Mouse (Mus musculus) Muller cell, postnatal 12 days (primary cell): ENCODE data around the gene Pdzrn3.

Source experiments
- DNase-seq: peaks from one replicate; pipeline ENCODE4 v3.0.0-alpha.2; 2015; ENCODE audit errors: inconsistent ontology term

Pdzrn3 gene

DNA sequence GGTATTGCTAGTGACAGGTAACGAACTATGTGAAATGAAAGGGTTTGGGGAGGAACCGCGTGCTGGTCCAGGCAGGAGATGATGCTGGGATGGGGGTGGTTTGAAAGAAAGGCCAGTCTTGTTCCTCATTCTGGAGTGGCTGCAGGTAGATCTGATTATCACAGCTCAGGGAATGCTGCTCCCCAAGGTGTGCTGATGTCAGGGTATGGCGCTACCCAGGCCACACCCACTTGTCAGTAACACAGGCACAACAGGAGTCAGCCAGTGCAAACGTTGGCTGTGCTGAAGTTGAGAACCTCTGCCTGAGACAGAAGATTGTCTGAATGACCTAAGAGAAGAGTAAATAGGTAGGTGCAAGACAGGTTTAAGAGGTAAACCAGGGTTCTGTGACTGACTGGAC, 4.7 kb downstream of the Pdzrn3 start:
- no peak for DNase-seq

DNA sequence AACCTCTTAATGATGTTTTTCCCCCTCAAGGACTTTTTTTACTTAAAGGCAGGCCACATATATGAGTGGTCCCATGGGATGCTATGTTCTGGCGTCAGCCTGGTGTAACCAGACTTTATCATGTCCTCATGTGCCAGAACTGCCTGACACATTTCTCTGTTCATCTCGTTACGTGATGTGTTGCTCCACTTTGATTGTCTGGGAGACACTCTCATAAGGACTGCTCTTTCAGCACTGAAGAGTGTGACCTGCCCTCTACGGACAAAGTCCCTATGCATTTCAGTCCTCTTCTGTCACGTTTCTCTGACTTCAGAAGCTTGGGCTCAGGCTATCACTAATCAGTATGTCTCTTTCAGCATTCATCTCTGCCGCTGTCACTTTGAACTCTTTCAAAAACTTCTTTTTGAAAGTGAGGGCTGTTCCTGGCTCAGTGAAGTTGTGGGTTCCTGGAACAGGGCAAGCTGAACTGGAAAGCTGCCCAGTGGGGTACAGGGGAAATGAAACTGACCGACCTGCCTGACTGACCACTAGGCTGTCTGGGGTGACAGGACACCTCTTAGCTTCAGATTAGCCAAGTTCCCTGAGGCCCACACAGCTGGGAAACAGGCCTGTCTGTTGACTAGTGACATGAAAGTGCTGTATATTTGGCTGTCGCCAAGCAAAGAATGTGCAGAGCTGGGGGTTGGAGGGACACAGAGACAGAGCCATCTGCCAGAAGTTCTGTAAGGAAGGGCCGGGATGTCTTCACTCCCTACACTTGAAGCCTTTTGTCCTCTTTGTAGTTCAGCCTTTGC, 10.7 kb downstream of the Pdzrn3 start:
- peak; percentile 51 for DNase-seq

DNA sequence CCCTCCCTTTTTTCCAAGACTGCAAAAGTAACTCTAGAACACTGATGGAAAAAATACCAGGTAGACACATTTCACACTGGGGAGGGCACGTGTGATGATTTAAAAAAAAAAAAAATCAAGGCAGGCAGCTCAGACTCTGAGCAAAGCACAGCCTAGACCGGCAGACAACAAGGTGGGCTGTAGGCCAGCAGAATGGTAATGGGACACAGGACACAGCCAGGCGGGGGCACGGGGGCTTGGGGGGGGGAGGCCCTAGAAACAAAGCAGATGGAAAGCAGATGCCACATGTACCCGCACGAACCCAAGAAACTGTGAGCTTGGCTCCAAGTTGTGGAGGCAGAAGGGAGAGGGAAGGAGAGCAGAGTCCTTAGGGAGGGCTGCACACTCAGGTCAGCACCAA, 11.9 kb downstream of the Pdzrn3 start:
- no peak for DNase-seq

DNA sequence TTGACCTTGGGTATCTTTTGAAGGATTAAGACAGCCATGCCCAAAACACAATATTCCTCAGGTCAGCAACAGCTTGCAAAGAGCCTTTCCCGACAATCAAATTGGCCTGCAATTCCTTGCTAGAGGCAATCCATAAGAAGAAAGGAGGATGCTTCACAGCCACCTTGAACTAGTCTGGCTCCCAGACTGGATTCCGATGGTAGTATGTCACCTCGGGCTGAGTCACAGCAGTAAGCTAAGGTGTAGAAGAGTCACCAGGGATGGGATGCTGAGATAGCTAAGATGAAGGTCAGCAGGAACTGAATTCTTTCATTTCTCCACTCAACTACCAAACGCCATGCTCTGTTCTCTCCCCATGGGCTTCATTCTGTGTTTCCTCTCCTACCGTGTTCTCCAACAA, 13.8 kb downstream of the Pdzrn3 start:
- no peak for DNase-seq

DNA sequence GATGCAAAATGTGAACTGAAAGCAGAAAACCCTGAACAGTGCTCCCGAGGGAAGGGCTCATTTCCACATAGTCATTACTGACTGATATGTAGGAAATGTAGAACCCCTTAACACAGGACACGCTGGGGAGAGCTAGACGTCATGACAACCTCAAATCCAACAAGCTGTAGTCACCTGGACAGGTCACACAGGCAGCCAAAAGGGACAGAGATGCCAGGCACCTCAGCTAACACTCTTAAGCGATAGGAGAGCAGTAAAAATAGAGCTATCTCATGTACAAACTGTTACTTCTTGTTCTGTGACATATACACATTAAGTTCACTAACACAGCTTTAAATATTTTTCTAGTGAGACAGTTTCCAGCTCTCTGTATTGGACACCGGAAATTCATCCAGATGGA, 15.0 kb downstream of the Pdzrn3 start:
- DNase-seq, result no peak

DNA sequence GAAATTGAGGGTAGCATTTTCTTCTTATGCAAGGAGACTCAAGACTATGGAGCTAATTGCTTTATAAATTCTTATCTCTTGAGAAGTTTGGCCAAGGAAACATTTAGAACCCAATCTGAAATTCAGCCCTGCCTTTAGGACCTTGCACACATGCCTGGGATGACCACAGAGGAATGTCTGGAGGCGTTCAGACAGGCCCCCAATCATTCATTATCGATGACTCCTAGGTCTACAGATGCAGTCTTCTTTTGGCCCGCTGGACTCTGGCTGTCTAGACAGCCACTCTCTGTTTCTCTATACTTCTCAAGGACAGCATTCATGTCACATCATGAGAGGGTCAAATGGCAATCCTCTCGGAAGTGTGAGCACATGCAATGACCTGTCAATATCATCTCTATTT, 15.4 kb downstream of the Pdzrn3 start:
- DNase-seq, result peak; percentile 76

DNA sequence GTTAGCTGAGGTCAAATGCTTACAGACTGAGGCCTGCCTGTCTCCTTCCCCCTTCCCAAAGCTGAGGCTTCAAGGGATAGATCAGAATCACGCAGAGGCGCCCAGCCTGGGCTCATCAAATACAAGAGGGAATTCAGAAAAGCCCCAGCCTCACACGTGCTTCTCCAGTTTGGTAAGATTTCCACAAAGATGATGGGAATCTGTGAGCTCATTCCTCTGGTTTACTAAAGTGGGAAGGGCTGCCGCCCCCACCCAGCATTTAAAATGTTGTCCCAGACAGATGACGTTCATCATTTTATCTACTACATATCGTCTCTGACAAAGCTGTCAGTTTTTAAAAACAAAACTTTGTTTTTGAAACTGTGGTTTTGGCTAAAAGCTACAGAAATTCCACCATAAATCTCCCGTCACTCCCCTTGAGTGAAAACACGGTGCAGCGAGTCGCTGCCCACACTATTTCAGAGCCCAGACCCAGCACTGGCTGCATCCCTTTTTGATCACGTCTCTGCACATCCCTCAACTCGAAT, 17.4 kb downstream of the Pdzrn3 start:
- peak; percentile 68 for DNase-seq

DNA sequence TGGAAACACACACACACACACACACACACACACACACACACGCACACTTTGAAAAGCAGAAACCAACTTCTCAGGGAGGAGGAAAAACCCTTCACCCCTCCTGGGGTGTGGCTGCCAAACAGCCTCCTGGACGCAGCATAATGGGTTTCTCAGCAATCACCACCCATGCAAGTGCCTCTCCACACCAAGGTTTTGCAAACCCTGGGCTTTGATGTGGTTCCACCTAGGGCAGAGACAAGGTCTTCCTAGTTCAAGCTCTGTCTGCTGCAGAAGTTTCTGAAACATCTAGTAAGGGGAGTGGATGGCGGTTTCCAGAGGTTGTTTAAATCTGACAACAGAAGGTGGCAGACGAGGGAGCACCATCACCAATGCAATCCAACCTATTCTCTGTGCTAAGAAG, 18.1 kb downstream of the Pdzrn3 start:
- no peak for DNase-seq

DNA sequence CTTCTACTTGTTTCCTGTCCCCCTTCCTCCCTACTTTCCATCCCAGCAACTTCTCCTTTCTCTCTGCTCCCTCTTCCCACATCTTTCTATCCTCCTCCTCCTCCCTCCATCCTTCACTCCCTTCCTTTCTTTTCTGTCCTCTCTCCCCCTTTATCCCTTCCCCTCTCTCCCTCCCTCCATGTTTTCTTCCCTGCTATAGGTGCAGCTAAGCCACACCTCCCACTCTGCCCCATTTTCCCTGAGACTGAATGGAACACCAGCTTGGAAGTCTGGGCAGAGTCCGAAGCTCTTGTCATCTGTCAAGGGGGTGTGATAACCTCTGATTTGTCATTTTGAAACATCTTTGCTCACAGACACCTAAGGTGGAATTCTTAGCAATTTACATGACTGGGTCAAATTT, 22.8 kb downstream of the Pdzrn3 start:
- no peak for DNase-seq

DNA sequence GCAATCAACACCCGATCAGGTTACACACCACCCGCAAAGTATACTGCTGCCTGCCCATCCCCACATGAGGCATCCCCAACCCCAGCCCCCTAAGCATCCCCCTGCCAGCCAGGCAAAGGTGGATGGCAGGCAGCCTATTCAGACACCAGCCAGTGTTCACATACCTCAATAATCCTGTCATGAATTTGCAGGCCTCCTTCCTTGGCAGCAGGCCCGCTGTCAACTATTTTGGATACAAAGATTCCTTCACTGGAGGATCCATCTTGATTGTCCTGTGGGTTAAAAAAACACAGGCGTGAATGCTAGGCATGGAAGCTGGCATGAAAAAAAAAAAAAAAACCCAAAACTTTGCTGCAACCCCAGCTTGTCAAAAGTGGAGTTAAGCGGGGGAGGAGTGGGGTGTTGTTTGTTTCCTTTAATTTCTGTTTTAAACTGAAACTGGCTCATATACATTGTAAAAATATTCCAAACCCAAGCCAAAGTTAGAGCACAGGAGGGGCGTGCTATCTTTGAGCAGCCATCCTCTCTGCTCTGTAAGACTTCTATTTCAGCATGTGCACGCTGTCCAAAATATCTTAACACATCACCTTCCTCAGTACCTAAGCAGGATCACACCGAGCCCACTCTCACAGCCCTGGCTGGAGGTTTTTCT, 23.3 kb downstream of the Pdzrn3 start:
- peak; percentile 89 for DNase-seq

DNA sequence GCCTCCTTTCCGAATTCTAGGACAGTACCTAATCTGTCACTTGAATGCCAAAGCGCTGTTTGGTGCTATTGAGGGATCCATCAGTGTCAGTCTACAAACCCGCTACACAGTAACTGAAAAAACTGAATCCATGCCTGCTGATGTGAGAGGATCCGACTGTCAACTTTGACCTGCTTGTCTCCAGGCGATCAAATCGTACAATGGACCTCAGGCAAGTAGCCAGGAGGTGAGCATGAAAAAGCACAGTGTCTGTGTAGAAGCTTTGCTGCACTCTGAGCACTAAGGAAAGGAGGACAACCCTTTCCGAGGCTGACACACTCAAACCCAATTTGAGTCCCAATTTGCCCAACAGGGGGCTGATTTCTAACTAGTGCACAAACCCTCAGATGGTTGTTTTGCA, 24.0 kb downstream of the Pdzrn3 start:
- DNase-seq, result no peak

DNA sequence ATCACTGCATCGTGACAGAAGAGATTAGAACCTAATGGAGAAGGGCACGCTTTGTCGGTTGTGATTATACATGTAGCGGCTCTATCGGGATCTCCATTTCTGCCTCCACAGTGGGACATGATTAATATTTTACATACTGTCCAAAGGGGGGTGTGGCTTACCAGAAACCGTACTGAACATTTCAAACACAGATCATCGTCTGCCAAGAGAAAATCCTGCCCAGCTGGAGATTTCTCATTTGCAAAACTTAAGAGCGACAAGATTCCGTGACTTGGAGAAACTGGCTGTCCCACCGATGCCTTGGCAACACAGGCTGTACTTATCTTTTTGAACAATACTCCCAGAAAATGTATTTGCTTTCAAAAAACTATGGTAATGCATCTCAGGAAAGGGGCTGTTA, 25.1 kb downstream of the Pdzrn3 start:
- no peak for DNase-seq

DNA sequence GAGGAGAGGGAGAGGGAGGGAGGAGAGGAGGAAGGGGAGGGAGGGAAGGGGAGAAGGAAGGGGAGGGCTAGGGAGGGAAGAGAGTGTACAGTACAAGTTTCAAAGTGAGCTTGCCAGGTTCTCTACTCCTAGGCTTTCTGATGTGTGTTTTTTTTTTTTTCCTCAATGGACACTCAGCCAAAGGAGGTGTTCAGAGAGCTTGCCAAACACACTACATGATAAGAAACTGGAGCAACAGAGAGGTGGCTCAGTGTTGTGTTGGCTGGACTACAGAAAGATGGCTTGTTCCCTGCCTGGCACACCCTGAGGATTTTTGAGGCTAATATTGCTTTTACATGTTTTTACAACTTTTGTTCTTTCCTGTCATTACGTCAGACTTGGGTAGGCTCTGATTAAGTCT, 26.6 kb downstream of the Pdzrn3 start:
- DNase-seq, result no peak

DNA sequence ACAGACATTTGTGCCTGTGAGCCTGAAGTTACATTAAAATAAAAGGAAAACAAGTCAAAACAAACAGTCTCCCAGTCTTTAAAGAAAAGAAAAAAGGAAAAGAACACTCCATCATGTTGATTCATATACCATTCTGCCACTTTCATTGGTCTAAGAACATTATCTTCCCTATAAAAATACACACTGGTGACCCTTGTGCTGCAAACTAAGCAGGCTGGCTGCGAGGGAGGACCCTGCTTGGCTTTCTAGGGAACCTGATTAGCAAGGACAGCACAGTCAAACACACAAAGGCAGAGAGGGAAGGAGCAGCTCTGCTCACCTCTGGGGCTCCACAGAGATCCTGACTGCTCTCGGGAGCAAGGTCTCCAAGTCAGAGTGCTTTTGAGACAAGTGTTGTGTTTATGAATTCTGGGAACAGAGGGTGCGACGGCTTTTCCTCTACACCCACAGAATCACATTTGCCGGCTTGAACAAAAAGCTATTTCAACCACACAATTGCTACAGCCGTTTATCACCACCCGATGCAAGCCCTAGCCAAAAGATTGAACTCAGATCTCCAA, 27.2 kb downstream of the Pdzrn3 start:
- no peak for DNase-seq

DNA sequence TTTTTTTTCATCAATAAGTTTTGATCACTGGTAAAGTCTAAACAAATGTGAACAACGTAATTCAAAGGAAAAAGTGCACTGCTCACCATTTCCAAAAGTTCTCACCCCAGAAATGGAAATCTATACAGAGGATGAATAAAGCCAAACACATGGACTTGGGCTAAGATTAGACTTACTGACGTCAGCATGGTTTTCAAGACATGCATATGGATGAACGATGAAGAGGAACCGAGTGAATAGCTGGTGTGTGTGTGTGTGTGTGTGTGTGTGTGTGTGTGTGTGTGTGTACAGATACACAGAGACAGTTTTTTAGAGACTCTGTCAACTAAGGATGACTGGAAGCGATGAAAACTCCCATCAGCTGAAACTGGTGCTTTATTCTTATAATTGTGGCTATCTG, 29.2 kb downstream of the Pdzrn3 start:
- no peak for DNase-seq

DNA sequence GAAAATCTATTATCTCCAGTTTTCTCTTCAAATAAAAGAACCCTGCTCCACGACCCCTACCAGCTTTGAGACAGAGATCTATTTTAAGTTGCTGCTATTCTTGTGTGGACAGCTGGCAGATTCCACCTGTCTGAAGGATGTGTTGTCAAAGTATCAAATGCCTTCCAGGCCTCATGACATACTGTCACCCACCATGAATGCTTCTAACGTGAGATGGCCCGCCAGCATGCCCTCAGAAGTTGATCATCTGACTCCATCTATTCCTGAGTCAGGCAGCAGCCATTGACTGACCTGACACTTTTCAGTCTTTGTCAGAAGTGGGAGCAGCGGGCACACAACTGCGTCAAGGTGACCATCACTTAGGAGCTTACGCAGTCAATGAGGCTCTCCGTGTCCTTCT, 37.6 kb downstream of the Pdzrn3 start:
- DNase-seq, result no peak

DNA sequence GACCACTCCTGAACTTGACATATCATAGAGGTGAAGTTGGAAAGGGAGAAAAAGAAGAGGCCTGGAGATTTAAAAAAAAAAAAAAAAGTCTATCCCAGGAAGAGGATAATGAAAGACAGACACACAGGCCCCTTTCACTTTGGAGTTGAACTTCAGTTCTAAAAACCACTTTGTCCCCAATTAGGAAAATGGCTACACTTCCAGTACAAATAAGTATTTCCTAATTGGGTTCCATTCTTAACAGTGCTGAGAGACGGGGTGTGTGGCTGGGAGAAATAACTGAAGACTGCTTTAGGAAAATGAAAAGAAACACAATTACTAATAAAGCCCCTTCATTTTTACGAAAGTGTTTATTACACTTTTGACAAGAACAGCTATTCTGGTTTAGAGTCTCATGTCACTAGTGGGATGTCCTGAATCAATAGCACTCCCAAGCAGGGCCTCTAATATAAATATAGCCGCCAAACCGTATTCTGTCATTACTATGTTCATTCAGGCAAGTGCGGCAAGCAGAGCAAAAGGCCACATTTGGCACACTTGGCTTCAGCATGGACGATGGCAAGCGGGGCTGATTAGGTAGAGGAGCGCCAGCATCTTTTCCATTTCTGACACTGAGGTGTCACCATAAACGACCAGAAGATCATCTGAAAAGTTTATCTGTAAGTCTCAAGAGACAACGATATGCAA, 39.7 kb downstream of the Pdzrn3 start:
- peak; percentile 67 for DNase-seq

DNA sequence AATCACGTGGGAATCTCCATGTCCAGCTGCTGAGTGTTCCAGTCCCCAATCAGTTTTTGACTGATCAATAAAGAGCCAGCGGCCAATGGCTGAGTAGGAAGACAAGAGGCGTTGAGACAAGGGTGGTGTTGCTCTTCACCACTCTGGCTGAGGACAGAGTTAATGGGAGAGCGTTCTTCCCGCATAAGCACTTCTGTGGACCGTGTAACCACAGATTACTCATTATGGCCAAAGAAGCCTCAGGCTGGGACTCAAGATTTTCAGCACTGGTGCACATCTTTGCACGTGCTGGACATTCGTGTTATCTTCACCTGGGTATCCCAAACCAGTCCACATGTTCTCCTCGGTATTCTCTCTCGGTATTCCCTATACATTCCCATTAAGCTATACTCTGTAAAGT, 41.0 kb downstream of the Pdzrn3 start:
- DNase-seq, result peak; percentile 25

DNA sequence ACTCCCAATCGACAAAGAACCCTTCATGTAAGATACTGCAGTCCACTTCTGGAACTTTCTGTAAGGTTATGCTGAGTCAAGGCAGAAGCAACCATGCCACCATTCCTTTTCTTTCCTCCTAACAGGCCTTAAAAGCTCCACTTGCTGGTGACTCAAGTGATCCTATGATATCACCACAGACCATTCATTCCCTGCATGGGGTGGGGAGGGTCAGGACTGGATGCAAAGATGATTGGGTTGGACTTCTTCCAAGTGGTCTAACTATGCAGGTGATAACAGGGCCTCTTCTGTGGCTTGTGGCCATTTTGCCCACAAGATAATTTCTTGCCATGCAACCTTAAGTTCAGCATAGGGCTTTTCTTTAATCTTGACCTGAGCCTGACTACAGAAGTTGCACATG, 42.0 kb downstream of the Pdzrn3 start:
- no peak for DNase-seq

DNA sequence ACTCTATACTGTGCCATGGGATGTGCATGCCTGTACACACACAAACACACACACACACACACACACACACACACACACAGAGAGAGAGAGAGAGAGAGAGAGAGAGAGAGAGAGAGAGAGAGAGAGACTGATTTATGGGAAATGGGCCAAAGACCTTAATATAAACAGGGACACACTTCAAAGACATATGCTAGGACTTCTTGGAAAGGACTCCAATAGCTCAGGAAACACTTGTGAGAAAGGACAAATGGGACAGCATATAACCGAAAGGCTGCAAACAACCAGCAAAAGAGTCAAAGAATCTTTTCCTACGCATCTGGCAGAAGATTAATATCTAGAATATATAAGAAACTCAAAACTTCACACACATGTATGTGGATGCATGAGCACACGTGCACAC, 43.2 kb downstream of the Pdzrn3 start:
- no peak for DNase-seq

DNA sequence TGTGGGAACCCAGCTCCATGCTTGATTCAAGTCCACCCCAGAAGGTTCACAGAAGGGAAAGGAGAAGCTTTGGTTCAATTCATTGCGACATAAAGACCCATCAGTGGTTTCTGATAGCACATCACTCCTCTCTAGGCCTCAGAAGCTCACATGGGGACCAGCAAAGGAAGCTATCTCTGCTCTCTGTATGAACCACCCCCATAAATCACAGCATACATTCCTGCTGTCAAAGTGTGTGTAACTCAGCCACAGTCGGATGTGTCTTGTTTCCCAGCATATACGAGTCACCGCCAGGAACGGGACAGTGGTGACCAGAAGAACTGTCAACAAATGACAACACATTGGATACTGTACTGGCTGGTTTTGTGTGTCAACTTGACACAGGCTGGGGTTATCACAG, 47.3 kb downstream of the Pdzrn3 start:
- peak; percentile 56 for DNase-seq

DNA sequence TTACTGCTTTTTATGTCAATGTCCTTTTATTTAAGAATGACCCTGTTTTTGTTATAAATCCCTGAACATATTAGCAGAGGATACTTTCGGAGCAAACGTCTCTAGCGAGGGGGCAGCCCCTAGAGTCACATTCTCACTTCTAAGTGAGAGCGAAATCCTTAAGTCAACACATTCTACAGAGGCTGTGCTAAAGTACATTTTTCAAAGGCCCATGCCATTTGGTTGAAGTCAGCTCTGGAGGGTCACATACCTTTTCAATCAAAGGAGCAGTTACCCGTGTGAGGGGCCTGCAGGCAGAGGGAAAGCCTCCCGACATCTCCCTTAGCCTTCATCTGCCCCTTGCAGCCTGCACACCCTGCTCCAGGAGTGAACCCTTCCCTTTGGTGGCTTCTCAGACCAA, 48.2 kb downstream of the Pdzrn3 start:
- DNase-seq, result no peak
